Mouse (Mus musculus) CD4-positive naive resting alpha-beta T cell, adult 76 days (primary cell): ENCODE measurements around the gene N4bp2l1. TPM values are rescaled to one million over a fixed set of nuclear protein-coding genes. Genes with fewer than 3 reads are reported as not detected.

Experiments
- total RNA-seq: library from RNA; stranded (reverse); gene quantifications from one replicate; pipeline ENCODE4 v1.2.4, GENCODE M21; 2023

The N4bp2l1 gene
- total RNA-seq: 95.0 TPM

DNA sequence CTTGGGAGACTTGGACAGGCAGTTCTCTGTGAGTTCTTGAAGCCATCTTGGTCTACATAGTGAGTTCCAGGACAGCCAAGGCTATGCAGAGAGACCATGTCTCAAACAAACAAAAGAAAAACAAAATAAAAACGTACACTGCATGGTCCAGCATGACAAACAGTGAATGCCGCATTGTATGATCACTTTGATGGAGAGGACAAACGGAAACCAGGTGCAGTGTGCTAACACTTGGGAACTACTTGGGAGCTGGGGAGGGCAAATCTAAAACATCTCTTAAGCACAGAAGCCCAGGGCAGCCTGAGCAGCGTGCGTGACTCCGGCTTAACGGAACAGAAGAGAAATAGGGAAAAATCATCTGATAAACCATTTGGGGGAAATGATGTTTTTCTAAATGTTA, at the start of gene N4bp2l1:
N4bp2l1 (minus strand) TSS at position 101 of the 400 bp plus-strand sequence.

DNA sequence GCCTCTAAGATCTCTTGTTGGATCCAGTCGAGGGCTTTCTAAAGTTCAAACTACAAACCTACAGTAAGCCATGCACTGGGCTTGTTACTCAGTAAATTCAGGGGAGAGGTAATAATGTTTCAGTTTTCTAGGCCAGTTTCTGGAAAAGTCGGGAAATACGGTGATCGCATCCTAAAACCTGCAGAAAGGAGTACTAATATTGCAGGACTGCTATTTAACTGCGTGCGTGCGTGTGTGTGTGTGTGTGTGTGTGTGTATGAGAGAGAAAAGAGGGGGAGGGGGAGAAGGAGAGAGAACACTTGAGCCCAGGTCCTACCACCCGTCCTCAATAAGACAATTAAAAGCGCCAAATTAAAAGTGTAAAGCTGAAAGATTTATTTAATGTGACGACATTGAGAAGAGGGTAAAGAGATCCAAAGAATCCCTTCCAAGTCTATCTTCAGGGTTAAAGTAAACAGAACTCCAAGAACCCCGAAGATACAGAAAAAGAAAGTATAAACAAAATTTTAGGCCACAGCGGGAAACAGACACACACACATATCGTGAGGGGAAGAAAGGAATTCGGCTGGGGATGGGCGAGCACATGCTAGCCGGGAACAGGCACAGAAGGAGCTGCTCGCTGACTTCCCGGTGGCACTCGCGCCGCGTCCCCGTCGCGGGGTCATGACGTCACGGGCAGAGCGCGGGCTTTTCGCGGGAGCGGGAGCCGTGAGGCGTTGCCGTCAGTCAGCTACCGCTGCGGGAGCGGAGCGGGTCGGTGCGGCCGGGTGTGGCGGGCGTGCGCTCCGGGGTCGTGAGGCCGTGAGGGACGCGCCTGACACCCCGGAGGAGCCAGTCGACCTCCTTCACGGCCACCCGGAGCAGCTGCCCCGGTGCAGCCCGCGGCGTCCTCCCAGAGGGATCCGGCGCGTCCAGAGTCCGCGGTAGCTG, 74.8 kb downstream of the N4bp2l1 start, which contains the start of gene Brca2:
Brca2 (plus strand) TSS at position 694 of the 930 bp plus-strand sequence.

Other genes starting within 250 kb of the N4bp2l1 start
- gene Zar1l, start 79.0 kb downstream of the N4bp2l1 start, total RNA-seq: not detected
- gene Brca2, start 74.6 kb downstream of the N4bp2l1 start, total RNA-seq: 10.3 TPM
- gene N4bp2l2, start 69.0 kb upstream of the N4bp2l1 start, total RNA-seq: 226 TPM
- gene Pds5b, start 76.6 kb upstream of the N4bp2l1 start, total RNA-seq: 52.1 TPM